Mouse (Mus musculus): ENCODE results near the gene Cldn19.

DNA sequence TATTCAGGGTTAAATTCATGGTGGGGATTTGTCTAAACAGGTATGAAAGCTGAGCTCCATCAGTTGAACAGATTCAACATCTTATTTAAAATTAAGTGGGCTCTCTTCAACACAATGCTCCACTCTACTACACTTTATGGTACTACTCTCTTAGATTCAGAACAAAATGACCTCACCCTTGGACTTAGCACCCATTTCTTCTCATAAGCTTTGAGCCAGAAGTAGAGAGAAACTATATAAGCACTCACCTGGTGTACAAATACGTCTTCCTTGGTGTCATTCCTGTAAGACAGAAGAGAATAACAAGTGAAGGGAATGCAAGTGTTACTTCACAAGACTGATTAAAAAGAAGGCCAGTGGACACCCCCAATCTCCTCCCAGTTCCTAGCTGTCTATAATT lies 29.6 kb downstream of the Cldn19 start:
- TF ChIP-seq CTCF (IDR thresholded peaks at IDR 0.05; ENCODE audit: low read depth, low read length) = no peak
- no peak for TF ChIP-seq POLR2A (IDR thresholded peaks at IDR 0.05; ENCODE audit: insufficient read depth, low read length)
- no peak for TF ChIP-seq EP300 (IDR thresholded peaks at IDR 0.05; ENCODE audit: insufficient read depth, low read depth, low read length)
